Mouse (Mus musculus) c-Kit-negative CD71-positive TER-119-positive erythroid progenitor cells, embryonic 14.5 days (primary cell): Measurements from ENCODE around the gene Fras1.

Source experiments
- DNase-seq: peaks from one replicate; pipeline ENCODE4 v3.0.0-alpha.2; 2013; ENCODE audit warnings: low read depth, low spot score

Fras1 gene

DNA sequence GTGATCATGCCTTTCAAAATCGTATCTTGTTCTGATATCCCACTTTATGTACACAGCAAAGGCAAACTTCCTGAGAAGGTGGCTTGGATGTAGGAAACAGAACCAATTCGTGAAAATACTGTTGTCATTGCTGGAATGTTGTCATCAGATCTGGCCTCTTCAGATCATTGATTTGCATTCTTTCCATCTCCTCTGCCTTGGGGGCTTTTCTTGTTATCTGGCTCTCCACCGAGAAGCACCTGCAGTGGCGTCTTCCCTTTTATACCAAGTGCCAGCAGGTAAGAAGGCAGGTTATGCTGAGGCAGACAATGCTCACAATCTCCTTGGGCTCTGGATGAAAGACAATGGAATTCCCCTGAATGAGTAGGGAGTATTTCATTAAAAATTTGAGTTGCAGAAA, 108.3 kb downstream of the Fras1 start:
- DNase-seq, result no peak

DNA sequence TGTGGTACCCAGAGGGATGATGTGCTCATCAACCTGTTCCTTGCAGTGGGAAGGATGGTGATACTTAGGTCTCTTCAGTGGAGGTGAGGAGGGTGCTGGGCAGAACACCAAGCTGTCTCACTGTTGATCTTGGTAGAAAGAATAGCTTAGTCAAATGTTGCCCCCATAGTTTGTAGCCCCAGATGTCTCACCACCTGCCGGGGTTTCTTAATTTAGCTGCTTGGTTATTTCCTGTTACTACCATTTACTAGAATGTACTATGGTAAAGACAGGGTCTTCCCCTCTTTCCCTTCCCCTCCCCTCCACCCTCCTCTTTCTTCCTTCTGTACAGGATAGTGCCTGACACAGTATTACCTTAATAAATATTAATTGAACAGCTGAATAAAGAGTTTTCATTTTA, 118.7 kb downstream of the Fras1 start:
- no peak for DNase-seq

GRCm38 (mm10) chr5:96494502-96495292, 120.9 kb downstream of the Fras1 start:
- DNase-seq, result no peak

DNA sequence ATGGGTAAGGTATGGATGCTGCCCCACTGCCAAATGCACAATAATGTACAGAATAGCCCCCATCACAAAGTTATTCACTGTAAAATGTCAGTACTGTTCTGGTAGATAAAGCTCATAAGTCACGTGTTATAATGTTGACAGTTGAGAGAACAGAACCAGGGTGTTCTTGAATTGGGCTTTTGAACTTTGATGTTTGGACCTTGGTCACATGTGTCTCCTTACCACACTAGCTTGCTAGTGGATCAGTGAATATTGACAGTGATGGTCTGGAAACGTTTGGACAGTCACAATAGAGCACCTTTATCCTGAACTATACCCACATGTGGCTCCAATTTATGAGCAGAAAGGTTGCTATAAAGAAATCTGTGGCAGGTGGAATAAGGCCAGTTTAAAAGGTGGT, 124.3 kb downstream of the Fras1 start:
- no peak for DNase-seq

DNA sequence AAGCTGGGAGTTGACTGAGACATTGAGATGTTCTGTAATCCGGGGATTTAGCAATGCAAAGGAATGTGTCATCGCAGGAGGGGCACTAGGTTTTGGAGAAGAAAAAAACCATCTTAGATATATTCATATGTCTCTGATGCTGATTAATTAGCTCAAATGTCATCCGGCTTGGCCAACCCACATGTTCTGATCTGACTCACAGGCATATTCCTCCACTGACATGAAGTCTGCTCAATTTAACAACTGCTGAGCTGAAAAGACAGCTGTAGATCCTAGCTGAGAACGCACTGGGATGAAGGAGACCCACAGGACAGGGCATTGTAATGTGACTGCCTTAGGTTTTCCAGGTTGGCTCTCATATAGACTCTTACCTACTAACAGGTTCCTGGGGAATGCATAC, 128.0 kb downstream of the Fras1 start:
- no peak for DNase-seq

- no peak for DNase-seq
Measured at GRCm38 (mm10) chr5:96502400-96502799, 128.6 kb downstream of the Fras1 start.

DNA sequence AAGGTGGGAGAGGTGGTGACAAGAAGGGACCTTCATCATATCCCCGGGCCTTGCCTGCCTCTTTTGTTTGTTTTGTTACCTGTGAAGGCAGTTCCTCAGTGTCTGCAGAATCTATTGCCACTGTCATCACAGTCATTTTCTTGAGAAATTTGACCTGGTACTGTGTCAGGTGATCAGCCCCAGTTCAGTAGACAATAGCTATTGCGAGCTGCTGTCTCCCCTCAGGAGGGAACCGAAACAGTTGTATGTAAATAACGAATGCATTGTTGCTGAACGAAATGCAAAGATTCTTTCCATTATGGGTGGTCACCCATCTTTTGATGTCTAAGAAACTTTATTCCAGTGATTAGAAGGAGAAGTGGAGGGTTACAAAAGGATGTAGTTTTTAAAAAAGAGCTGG, 137.2 kb downstream of the Fras1 start:
- no peak for DNase-seq

DNA sequence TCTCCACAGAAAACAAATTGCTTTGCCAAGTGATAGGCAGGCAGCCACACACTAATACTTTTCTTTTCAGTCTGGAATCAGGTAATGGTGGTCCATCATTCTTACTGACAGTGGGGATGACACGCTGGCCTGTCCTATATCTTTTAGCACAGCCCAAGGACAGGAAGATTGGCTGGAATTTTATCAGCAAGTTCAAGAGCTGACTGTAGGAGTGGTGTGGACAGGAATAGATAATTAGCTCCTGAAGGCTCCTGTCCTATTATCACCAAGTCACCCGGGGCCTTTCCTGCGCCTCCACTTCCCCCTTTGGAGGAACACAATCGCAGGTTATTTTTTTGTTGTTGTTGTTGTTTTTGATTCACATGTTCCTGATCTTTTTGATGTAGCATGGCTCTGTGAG, 139.6 kb downstream of the Fras1 start:
- DNase-seq, result no peak

DNA sequence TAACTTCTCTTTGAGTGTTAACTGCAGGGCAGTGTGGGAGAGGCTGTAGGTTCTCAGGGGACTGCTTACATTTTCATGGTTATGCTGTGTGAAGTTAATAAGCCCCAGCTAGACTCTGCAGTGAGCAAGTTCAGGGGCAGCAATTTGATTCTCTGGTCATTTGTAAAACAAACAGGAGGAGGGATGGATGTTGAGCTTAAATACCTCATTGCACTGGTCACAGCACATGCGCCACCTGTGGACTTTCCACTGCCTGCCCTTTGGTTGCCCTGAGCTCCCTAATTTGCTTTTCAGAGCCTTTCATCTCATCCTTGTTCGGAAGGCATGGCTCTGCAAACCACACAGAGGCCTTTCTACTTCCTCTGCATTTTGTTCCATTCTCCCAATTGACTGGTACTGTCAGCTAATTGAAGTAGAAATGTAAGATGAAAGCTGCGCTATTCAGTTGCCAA, 142.1 kb downstream of the Fras1 start:
- DNase-seq, result no peak

DNA sequence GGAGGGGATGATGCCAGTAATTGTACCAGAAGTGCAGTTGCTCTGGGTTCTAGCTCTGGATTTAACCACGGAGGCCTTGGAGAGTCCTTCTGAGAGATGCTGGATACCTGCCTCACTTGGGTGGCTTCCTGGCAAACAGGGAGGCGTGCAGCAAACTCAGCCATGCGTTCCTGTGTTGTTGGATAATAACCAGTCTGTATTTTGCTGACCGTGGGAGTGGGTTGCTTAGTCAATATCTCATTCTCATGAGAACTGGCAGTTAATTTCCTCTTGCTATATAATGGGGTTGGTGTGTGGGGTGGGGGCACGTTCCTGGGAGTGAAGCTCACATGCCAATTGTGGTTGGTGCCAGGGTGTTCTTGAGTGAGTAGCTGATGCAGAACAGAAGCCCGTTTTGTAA, 142.6 kb downstream of the Fras1 start:
- DNase-seq, result no peak

DNA sequence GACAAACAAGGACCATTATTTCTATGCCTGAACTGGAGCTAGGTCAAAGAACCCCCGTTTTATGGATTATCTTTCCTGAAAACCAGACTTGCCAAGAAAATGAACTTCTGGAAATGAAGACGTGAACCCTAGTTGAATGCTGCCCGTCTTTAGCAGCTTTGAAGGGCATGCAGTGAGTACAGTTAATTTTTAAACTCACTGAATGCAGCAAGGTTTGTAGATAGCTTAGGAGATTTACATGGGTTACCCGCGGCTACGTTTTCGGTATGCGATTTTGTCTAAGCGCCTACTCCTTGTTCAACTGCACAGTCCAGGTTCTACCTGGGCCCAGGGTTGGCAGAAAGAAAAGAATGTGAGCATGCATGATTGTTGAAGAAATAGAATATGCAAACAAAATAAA, 147.8 kb downstream of the Fras1 start:
- no peak for DNase-seq

DNA sequence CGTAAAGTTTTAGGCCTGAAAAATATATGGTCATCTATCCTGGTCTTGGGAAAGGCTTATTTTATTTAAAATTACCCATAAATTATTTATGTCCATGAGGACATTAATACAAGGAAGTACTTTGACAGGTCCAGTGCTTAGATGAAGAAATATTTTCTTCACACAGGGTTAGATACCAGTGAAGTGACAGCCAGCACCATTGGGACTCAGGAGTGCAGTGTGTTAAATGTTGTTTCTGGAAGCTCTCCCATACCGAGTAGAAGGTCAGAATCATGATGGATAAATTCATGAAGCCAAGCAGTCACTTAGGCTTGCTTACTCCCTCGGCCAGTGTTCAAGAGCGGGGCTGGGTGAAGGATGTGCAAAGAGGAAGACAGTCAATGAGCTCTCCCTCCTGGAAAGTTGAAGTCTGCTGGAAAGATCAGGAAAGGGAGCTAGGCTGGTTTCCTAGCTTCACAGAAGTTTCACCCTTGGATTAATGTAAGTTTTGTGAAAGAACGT, 149.2 kb downstream of the Fras1 start:
- DNase-seq, result no peak

DNA sequence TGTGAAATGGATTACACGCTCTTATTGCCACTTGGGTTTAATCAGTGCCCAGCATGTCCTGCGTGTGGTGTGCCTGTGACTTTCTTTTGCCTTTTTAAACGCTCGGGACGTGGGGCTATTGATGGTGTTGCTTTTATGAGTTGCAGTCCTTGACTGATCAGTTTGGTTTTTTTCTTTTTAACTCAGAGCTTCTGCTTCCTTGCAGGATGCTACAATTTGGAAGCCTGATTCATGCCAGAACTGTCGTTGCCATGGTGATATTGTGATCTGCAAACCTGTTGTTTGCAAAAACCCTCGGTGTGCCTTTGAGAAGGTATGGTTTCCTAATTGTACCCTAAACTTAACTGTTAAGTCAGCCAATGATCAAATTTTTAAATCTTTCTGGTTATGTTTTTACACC, 154.5 kb downstream of the Fras1 start:
- DNase-seq, result no peak

DNA sequence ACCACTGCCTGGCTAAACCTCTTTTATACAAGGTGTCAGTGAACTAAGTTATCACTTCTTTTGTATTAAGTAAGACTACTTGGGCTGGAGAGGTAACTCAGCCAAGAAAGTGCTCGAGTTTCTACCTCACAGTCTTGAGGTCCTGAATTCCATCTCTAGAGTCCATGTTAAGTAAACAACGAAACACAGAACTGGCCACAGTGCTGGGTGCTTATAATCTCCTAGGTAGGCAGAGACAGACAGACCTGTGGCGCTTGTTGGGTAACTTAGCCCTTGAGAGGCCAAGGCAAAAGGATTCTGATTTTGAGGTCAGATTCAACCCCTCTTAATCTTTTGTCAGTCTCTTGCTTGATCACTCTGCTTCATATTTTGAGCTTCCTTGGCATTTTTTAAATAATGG, 156.8 kb downstream of the Fras1 start:
- DNase-seq, result no peak

DNA sequence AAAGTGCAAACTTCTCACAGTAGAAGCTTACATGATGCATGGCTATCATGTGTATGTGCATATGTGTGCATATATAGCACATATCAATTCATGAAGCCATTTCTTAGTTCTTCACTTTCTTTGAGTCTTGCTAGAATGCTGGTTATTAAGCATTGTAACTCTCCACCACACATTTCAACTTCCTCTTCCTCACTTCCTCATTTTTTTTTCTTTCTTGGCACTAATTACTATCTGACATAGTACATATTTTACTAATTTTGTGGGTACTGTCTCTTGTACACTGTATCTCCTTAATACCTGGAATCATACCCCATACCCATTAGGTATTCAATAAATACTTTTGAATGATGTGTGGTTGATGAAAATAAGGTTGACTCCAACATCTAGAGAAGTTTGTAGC, 158.2 kb downstream of the Fras1 start:
- no peak for DNase-seq

DNA sequence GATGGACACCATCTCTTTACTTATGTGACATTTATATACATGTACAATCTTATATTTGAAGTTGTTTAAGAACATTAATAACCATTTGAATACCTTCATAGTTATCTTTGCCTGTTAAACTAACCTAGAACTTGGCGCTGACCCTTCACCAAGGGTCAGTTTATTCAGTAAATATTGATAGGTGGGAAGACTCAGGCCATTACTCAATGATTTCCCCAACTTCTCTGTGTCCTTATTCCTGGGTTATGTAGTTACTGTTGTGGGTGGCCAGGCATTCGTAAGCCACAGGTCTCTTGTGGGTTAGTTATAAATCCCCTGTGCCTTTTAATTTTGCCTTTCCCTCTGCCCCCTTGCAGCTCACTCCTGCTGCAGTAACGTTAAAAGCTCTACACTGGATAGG, 162.8 kb downstream of the Fras1 start:
- no peak for DNase-seq

- DNase-seq, result no peak
Measured at GRCm38 (mm10) chr5:96536937-96537336, 163.2 kb downstream of the Fras1 start.

DNA sequence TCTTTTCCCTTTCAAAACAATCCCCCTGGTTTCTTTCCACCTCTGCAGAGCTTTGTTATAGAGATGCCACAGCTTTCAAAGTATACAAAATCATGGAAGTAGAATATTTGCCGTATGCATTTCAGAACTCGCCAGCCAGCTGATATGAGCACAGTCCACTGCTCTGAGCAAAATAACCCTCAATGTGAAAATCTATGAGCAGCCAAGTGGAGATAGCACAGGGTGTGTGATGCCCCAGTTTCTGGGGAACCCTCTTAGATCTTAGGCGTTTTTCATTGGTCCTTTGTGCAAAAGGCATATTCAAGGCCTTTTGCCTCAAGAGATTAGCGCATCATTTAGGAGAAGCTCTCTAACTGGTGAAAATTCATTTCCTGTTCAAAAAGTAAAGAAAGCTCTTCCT, 170.4 kb downstream of the Fras1 start:
- DNase-seq, result no peak

DNA sequence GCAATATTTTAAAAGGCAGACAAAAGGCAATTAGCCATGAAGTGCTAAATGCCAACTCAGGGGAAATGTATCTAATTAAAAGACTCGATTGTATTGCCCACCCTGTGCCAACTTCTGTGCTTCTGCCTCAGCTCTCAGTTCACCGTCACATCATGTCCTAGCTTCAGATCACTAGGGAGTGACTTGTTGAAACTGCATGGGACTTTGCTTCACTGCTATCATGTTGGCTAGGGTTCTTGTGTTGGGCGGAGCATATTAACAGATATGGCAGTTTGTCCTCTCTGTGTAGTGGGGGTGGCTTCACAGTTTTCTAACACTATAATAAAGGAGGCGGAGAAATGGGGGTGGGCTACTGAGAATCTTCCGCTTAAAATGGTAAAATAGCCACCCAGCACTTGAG, 172.2 kb downstream of the Fras1 start:
- no peak for DNase-seq

- DNase-seq, result no peak
Measured at GRCm38 (mm10) chr5:96554940-96555679, 181.4 kb downstream of the Fras1 start.

DNA sequence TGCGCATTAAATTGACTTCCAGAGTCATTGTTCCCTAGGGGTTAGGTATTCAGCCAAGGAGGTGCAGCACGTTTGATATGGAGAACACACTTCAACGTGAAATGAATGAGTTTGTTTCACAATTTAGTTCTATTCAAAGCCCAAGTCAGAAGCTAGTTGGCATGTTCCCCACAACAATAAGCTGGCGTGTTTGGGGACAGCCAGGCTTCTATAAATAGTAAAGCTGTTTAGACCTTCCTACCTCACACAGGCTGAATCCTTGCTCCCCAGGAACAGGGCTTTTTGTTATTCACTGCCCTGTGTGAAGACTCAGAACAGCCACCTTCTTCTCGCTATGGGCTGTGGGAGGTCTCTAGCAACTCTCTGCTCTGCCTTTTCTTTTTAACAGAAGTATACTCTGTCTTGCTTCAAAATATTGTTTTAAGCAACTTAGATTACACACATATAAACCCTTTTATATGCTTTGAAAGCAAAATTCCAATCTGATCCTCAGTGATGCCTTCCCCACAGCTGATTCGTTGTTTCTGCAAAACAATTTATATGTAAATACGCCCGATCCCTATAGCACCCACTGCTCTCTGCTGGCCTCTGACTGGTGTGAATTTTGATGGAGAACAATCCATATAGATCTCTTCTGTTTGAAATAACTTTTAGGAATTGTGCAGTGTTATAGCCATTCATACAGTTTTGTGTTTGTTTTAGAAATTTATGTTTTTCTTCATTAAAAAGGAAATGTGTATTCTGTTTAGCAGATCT, 184.5 kb downstream of the Fras1 start:
- DNase-seq, result no peak

DNA sequence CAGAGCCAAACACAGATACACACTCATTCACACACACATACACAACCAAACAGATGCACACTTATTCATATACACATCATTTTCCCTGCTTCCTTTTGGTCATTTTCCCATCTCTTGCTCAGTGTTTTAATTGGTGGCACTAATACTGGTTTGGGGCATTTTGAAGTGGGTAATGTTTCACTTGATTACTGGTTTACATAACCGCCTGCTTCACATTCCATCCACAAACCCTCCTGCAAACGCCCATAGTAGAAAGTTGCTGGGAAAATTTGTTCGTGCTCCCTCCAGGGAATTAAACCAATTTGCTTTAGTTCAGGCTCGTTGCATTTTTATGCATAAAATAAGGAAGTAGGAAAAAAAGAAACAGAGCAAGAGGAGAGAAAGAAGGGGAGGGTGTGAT, 200.8 kb downstream of the Fras1 start:
- DNase-seq, result no peak
